Mouse (Mus musculus) neural tube, embryonic 13.5 days (tissue): ENCODE results near the gene Wdr78. TPM values are rescaled to one million over a fixed set of nuclear protein-coding genes. Genes with fewer than 3 reads are reported as not detected.

Experiments
- ATAC-seq: fragments of 200-750 bp; cut with Nextera tagmentation; 2 replicates; pipeline ENCODE4 v1.8.0; 2017; ENCODE audit warnings: low read depth, mild to moderate bottlenecking, moderate TSS enrichment, moderate library complexity
- H3K27ac ChIP-seq: fragments of 300-500 bp; sonication (generic); replicated peaks from 2 replicates; pipeline ENCODE4 v1.5.1; 2015; ENCODE audit warnings: moderate library complexity, mild to moderate bottlenecking, inconsistent platforms
- H3K27me3 ChIP-seq: fragments of 300-500 bp; sonication (generic); 2 replicates; pipeline ENCODE4 v1.6.1; 2015; ENCODE audit warnings: mild to moderate bottlenecking, inconsistent platforms
- H3K36me3 ChIP-seq: fragments of 300-500 bp; sonication (generic); 2 replicates; pipeline ENCODE4 v1.6.1; 2015; ENCODE audit warnings: mild to moderate bottlenecking, inconsistent platforms
- H3K4me1 ChIP-seq: fragments of 300-500 bp; sonication (generic); replicated peaks from 2 replicates; pipeline ENCODE4 v1.6.1; 2015; ENCODE audit warnings: inconsistent platforms
- H3K4me2 ChIP-seq: fragments of 300-500 bp; sonication (generic); 2 replicates; pipeline ENCODE4 v1.6.1; 2015; ENCODE audit warnings: inconsistent platforms, mild to moderate bottlenecking, moderate library complexity
- H3K4me3 ChIP-seq: fragments of 300-500 bp; sonication (generic); 2 replicates; pipeline ENCODE4 v1.5.1; 2015; ENCODE audit warnings: mild to moderate bottlenecking, inconsistent platforms
- H3K9ac ChIP-seq: fragments of 300-500 bp; sonication (generic); 2 replicates; pipeline ENCODE4 v1.6.1; 2015; ENCODE audit warnings: moderate library complexity, mild to moderate bottlenecking, inconsistent platforms
- H3K9me3 ChIP-seq: fragments of 300-500 bp; sonication (generic); 2 replicates; pipeline ENCODE4 v1.6.1; 2016; ENCODE audit warnings: inconsistent platforms
- WGBS: fragments of 180-500 bp; shearing (Covaris S2); methylation state at CpG from one replicate; pipeline ENCODE4 v1.1.7; 2015; 5-methylcytosine and 5-hydroxymethylcytosine counted together
- polyA plus RNA-seq: library from polyadenylated mRNA; unstranded; fragments of >200 nt; fragmentation: Nextera tagmentation; extraction: Ambion mirVana; gene quantifications from 2 replicates; pipeline ENCODE4 v1.2.1, GENCODE M21; 2015

Gene Wdr78
- polyA plus RNA-seq, 1 experiment from 2014 or later: 4.6 TPM

DNA sequence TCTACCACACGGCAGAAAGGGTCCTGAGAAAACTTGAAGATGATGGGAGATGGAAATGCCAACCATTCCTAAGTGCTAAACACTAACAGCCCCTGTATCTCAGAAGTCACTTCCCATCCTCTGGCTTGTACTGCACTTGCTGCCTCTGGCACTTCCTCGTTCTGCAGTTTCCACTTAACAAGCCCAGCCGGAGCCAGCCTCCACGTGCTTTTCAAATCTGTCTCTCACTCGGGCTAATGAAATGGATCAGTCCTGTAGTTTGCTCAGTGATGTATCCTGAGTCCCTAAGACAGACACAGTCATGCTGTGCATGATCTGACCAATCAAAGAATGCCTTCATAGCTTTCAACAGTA lies 74.5 kb downstream of the Wdr78 start:
- Histone ChIP-seq H3K27ac (no peak overlapping the region), H3K4me3 (no peak overlapping the region), H3K36me3 (0 out of 2 replicates have a peak, but pooled peaks cover 2% of the 10 kb centered on the region), H3K9ac (no peak overlapping the region), H3K9me3 (no peaks in the 10 kb centered on the region), H3K4me2 (no peak overlapping the region), H3K27me3 (no peaks in the 10 kb centered on the region), H3K4me1 (no peaks in the 10 kb centered on the region)
- no peak for ATAC-seq
- WGBS: 71% methylated on average over 5 of the region's 5 CpGs

- Histone ChIP-seq H3K4me3 (no peak overlapping the region), H3K36me3 (0 out of 2 replicates have a peak, but pooled peaks cover 2% of the 10 kb centered on the region)
- WGBS: 56% methylated on average over 14 of the region's 14 CpGs
Measured at GRCm38 (mm10) chr4:103039103-103039837, 75.1 kb downstream of the Wdr78 start.

DNA sequence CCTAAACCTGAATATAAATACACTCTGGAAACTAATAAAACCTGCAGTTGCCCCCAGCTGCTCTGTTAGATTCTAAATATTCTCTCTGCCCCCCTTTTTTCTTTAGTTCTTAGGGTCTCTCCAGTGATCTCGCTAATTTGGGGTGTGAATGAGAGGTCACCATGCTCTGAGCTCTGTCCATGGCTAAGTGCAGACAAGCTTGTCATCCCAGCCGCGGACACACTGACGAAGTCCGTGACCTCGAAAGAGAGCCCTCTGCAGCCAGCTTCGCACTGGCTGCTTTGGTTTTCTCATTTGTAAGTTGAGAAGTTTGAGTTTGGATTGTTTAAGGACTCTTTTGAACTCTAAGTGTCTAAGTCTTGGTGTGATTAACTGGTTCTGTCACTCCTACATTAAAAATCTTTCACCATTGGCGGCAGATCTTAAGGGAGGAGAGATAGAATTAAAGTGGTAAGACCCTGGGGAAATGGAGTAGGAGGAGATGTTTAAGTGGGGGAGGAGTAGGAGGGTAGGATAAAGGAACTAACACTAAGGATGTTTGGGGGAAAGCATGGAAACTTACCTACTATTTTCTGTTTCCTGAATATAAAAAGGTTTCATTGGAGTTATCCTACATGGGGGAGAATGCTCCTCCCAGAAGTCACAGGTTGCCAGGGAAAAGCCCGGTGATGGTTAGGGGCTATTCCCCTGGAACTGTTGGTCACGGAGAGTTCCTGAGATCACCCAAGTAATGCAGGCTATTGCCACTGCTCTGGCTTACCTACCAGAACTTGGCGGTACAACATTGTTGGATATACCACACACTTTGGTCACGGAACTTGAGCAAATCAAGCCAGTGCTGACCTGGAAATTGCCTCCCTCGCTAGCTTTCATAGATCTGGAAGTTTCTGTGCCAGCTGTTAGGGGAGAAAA lies 85.9 kb downstream of the Wdr78 start:
- H3K36me3 ChIP-seq: no peaks in the 10 kb centered on the region
- no peak overlapping the region for H3K4me2 ChIP-seq
- no peak for ATAC-seq
- WGBS: 82% methylated on average over 13 of the region's 13 CpGs
- no peaks in the 10 kb centered on the region for H3K27me3 ChIP-seq
- no peak overlapping the region for H3K4me3 ChIP-seq
- no peaks in the 10 kb centered on the region for H3K9me3 ChIP-seq
- H3K9ac ChIP-seq: no peak overlapping the region
- no peaks in the 10 kb centered on the region for H3K4me1 ChIP-seq
- no peak overlapping the region for H3K27ac ChIP-seq

More at GRCm38 (mm10) chr4:103039103-103039837, 75.1 kb downstream of the Wdr78 start:
- Histone ChIP-seq H3K4me1 (no peaks in the 10 kb centered on the region), H3K27me3 (no peaks in the 10 kb centered on the region), H3K27ac (no peak overlapping the region), H3K9ac (no peak overlapping the region), H3K4me2 (no peak overlapping the region), H3K9me3 (no peaks in the 10 kb centered on the region)
- no peak for ATAC-seq

GRCm38 (mm10) chr4:103027745-103028144 lies 86.6 kb downstream of the Wdr78 start:
- Histone ChIP-seq H3K9ac (no peak overlapping the region), H3K4me2 (no peak overlapping the region), H3K27ac (no peak overlapping the region), H3K4me3 (no peak overlapping the region), H3K36me3 (no peaks in the 10 kb centered on the region), H3K27me3 (no peaks in the 10 kb centered on the region), H3K4me1 (no peaks in the 10 kb centered on the region), H3K9me3 (no peaks in the 10 kb centered on the region)
- no peak for ATAC-seq
- 85% methylated on average over 7 of the region's 7 CpGs for WGBS

DNA sequence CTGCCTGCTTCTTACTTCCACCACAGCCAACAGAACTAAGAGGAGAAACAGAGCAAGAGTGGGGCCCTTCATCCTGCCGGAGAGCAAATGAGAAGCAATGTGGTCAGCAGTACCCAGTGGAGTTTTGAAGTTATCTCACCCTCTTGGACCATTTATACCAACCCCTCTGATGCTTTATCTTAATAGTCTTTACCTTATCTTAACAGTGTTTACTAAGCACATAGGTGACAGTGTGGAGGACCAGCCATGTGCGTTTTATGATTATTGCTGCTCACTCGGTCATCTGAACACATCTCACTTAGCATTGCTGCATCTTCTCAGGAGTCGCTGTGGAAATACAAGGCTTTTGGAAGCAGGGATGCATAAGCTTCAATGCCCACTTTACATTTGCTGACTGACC lies 87.7 kb downstream of the Wdr78 start, which contains the start of gene Insl5:
Insl5 (minus strand) TSS at position 222 of the 400 bp plus-strand sequence.
- Histone ChIP-seq H3K36me3 (no peaks in the 10 kb centered on the region), H3K9me3 (no peaks in the 10 kb centered on the region), H3K27me3 (no peaks in the 10 kb centered on the region), H3K9ac (no peak within 1 kb of the TSS), H3K27ac (no peak within 1 kb of the TSS), H3K4me1 (no peaks in the 10 kb centered on the region), H3K4me2 (no peak within 1 kb of the TSS), H3K4me3 (no peak within 1 kb of the TSS)
- ATAC-seq: no peak
- WGBS: 88% methylated on average over 4 of the region's 4 CpGs

- WGBS: 9% methylated on average over 4 of the region's 4 CpGs
- no peak overlapping the region for H3K4me3 ChIP-seq
- H3K36me3 ChIP-seq: no peaks in the 10 kb centered on the region
- H3K27me3 ChIP-seq: no peaks in the 10 kb centered on the region
- H3K9ac ChIP-seq: no peak overlapping the region
- no peak for ATAC-seq
- no peak overlapping the region for H3K27ac ChIP-seq
- H3K4me2 ChIP-seq: peak overlapping the region; percentile 30
- no peaks in the 10 kb centered on the region for H3K9me3 ChIP-seq
- peaks cover 15% of the 10 kb centered on the region for H3K4me1 ChIP-seq
Measured at GRCm38 (mm10) chr4:103013490-103013889, 100.9 kb downstream of the Wdr78 start.

DNA sequence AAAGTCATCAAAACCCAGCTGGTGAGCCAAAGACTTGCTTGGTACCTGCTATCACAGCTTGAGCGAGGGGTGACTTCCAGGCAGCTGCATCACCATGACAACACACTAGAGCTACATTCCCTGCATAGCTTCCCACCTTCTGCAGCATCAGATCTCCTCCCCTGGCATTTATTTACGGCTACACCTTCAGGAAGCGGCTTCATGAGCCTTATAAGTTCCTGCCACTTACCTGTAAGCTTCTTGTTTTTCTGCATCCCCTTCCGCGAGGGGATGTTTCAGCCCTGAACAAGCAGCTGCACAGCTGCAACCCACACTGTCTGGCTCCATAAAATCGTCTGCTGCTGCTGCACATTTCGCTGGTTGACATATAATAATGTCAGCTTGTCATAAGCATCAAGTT lies 102.5 kb downstream of the Wdr78 start:
- Histone ChIP-seq H3K27ac (0 out of 2 replicates have a peak overlapping the region, but pooled peaks have one; percentile 53), H3K9ac (no peak overlapping the region), H3K36me3 (no peaks in the 10 kb centered on the region), H3K4me3 (no peak overlapping the region), H3K9me3 (no peaks in the 10 kb centered on the region), H3K4me1 (peaks cover 23% of the 10 kb centered on the region), H3K27me3 (no peaks in the 10 kb centered on the region), H3K4me2 (0 out of 2 replicates have a peak overlapping the region, but pooled peaks have one; percentile 13)
- WGBS: 35% methylated on average over 7 of the region's 7 CpGs
- ATAC-seq: no peak; the same call in 1 of the 2 replicates

GRCm38 (mm10) chr4:103010734-103011133 lies 103.6 kb downstream of the Wdr78 start:
- no peak for ATAC-seq
- Histone ChIP-seq H3K9me3 (no peaks in the 10 kb centered on the region), H3K36me3 (no peaks in the 10 kb centered on the region), H3K9ac (no peak overlapping the region), H3K4me2 (no peak overlapping the region), H3K4me3 (no peak overlapping the region), H3K27ac (no peak overlapping the region), H3K27me3 (no peaks in the 10 kb centered on the region), H3K4me1 (peaks cover 34% of the 10 kb centered on the region)
- 93% methylated on average over 4 of the region's 4 CpGs for WGBS

- Histone ChIP-seq H3K27me3 (no peaks in the 10 kb centered on the region), H3K36me3 (no peaks in the 10 kb centered on the region), H3K9me3 (no peaks in the 10 kb centered on the region), H3K9ac (no peak overlapping the region), H3K27ac (peak overlapping the region; percentile 78), H3K4me1 (peaks cover 35% of the 10 kb centered on the region), H3K4me2 (no peak overlapping the region), H3K4me3 (no peak overlapping the region)
- 37% methylated on average over 4 of the region's 4 CpGs for WGBS
- ATAC-seq: 0 out of 2 replicates have a peak, but pooled peaks have one; percentile 7
Measured at GRCm38 (mm10) chr4:103006943-103007418, 107.4 kb downstream of the Wdr78 start.

GRCm38 (mm10) chr4:103006266-103006665 lies 108.1 kb downstream of the Wdr78 start:
- H3K9ac ChIP-seq: no peak overlapping the region
- H3K9me3 ChIP-seq: no peaks in the 10 kb centered on the region
- H3K4me3 ChIP-seq: no peak overlapping the region
- no peaks in the 10 kb centered on the region for H3K36me3 ChIP-seq
- H3K4me2 ChIP-seq: no peak overlapping the region
- no peaks in the 10 kb centered on the region for H3K27me3 ChIP-seq
- peaks cover 30% of the 10 kb centered on the region for H3K4me1 ChIP-seq
- peak overlapping the region; percentile 78 for H3K27ac ChIP-seq
- ATAC-seq: no peak
- WGBS: 63% methylated on average over 5 of the region's 5 CpGs

DNA sequence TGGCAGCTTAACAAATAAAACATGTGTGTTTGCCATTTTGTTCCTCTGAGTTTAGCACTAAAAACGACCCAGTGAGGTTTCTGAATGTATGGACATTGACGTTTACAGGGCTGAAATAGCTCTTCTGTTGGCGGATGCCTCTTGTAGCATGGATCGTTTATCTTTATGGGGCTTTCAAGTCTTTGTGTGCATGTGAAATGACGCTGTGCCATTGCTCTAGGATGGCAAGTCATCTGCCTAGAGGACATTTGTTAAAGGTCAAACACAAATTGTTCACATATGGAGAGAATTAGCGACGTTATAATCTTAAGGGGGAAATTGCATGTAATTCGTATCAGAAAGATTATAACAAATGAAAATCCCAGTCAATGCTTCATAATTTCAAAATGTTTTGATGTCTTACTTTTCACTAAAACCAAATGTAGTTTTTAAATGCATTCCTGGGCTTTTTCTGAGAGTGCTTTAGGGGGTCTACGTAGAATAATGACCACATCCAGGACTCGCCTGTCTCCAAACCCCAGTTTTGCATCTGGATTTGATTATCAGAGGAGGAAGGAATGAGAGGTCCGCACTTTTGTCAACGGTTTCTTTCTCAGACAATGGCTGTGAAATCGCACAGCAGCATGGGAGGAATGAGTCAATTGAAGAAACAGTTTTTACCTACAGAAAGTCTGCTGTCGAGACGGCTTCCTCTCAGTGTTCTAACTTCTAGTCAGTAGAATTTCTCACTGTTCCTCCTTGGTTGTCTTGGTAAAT lies 109.0 kb downstream of the Wdr78 start:
- WGBS: 38% methylated on average over 15 of the region's 15 CpGs
- H3K36me3 ChIP-seq: no peaks in the 10 kb centered on the region
- H3K9ac ChIP-seq: no peak overlapping the region
- H3K27ac ChIP-seq: peak overlapping the region; percentile 78
- ATAC-seq: peak; percentile 62; the same call in 1 of the 2 replicates
- H3K4me3 ChIP-seq: no peak overlapping the region
- H3K9me3 ChIP-seq: no peaks in the 10 kb centered on the region
- peaks cover 30% of the 10 kb centered on the region for H3K4me1 ChIP-seq
- H3K4me2 ChIP-seq: no peak overlapping the region
- no peaks in the 10 kb centered on the region for H3K27me3 ChIP-seq
